Mouse (Mus musculus) kidney, embryonic 14.5 days (tissue): Measurements from ENCODE around the gene Zcchc17. TPM values are rescaled to one million over a fixed set of nuclear protein-coding genes. Genes with fewer than 3 reads are reported as not detected.

Source experiments
- ATAC-seq: fragments of 200-750 bp; cut with Nextera tagmentation; 2 replicates; pipeline ENCODE4 v1.8.0; 2017; ENCODE audit warnings: moderate number of reproducible peaks, mild to moderate bottlenecking, moderate TSS enrichment, moderate library complexity; ENCODE audit not compliant: low FRiP score, low TSS enrichment
- H3K27ac ChIP-seq: fragments of 300-500 bp; sonication (generic); 2 replicates; pipeline ENCODE4 v1.5.1; 2014; ENCODE audit warnings: low read depth, mild to moderate bottlenecking, low read length, moderate library complexity, mixed read lengths
- H3K27me3 ChIP-seq: fragments of 300-500 bp; sonication (generic); 2 replicates; pipeline ENCODE4 v1.6.1; 2014; ENCODE audit warnings: mild to moderate bottlenecking, low read length; ENCODE audit not compliant: control insufficient read depth, insufficient read depth
- H3K36me3 ChIP-seq: fragments of 300-500 bp; sonication (generic); 2 replicates; pipeline ENCODE4 v1.6.1; 2014; ENCODE audit warnings: low read length, mixed read lengths; ENCODE audit not compliant: control insufficient read depth, insufficient read depth
- H3K4me1 ChIP-seq: fragments of 300-500 bp; sonication (generic); 2 replicates; pipeline ENCODE4 v1.6.1; 2014; ENCODE audit warnings: low read length, mixed read lengths; ENCODE audit not compliant: control insufficient read depth, insufficient read depth
- H3K4me2 ChIP-seq: fragments of 300-500 bp; sonication (generic); replicated peaks from 2 replicates; pipeline ENCODE4 v1.6.1; 2014; ENCODE audit warnings: low read depth, mild to moderate bottlenecking, low read length
- H3K4me3 ChIP-seq: fragments of 300-500 bp; sonication (generic); 2 replicates; pipeline ENCODE4 v1.5.1; 2014; ENCODE audit warnings: mild to moderate bottlenecking, low read length
- H3K9ac ChIP-seq: fragments of 300-500 bp; sonication (generic); 2 replicates; pipeline ENCODE4 v1.6.1; 2014; ENCODE audit warnings: low read depth, mild to moderate bottlenecking, low read length, moderate library complexity
- H3K9me3 ChIP-seq: fragments of 300-500 bp; sonication (generic); 2 replicates; pipeline ENCODE4 v1.6.1; 2016; ENCODE audit warnings: low read length; ENCODE audit not compliant: control insufficient read depth
- WGBS: fragments of 180-500 bp; shearing (Covaris S2); extraction: QIAGEN DNeasy Blood & Tissue Kit; methylation state at CpG from one replicate; pipeline ENCODE4 v1.1.7; 2014; 5-methylcytosine and 5-hydroxymethylcytosine counted together
- polyA plus RNA-seq: library from polyadenylated mRNA; unstranded; fragments of >200 nt; fragmentation: Nextera tagmentation; extraction: Ambion mirVana; gene quantifications from 2 replicates; pipeline ENCODE4 v1.2.1, GENCODE M21; 2014

The Zcchc17 gene
- polyA plus RNA-seq, 1 experiment from 2014 or later = 74.2 TPM

DNA sequence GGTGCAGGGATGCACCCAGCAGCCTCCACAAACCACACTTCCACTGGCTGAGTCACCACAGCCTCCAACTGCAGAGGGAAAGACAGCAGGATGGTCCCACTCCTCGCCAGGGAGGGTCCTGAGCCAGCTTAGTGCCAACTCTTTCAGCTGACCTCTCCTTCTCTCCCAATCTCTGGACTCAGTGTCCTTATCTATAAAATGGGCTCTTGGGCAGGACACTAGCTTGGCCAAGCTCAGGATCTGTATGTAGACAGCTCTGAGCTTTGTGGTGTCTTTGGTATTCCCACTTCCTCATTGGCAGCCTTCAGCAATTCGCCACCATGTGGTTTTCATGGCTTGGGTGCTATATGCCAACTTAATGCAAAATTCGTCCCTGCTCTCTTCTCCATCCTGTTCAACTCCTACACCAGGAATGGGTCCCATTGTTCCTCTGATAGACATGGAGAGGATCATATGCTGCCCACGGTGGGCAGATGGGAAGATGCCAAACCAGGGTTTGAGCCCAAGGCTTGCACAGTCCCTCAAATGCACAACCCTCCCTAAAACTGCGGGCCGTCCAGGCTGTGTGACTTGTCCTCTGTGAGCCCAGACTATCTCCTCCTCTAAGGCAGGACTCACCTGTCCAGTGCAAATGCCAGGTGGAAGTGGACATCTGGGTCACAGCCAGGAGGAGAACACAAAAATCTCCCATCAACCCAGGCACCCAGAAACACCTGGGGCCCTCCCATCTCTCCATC, 89.0 kb downstream of the Zcchc17 start:
- H3K4me3 ChIP-seq = no peak overlapping the region
- H3K9me3 ChIP-seq = no peaks in the 10 kb centered on the region
- 85% methylated on average over 6 of the region's 6 CpGs for WGBS
- no peak for ATAC-seq
- no peak overlapping the region for H3K27ac ChIP-seq
- H3K36me3 ChIP-seq = no peaks in the 10 kb centered on the region
- no peak overlapping the region for H3K4me2 ChIP-seq
- 0 out of 2 replicates have a peak, but pooled peaks cover 10% of the 10 kb centered on the region for H3K4me1 ChIP-seq
- no peak overlapping the region for H3K9ac ChIP-seq
- H3K27me3 ChIP-seq = peaks cover 7% of the 10 kb centered on the region

DNA sequence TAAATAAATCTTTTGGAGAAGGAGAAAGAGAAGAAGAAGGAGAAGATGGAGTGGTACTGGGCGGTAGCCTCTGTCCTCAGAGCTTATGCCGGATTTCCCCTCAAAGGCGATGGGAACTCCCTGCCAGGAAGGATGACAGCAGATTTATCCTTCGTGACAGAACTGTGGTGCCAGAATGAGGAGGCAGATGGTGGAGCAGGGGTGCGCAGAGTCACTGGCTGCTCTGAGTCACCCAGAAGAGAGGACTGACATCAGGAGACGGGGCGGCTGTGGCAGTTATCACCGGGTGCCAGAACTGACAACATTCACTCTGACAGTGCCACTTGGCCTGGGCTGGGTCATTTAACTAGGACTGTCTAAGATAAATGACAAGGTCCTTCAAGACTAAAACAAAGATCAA, 89.7 kb downstream of the Zcchc17 start:
- Histone ChIP-seq H3K27me3 (peaks cover under 1% of the 10 kb centered on the region), H3K4me2 (no peak overlapping the region), H3K9ac (no peak overlapping the region), H3K4me1 (0 out of 2 replicates have a peak, but pooled peaks cover 10% of the 10 kb centered on the region), H3K36me3 (no peaks in the 10 kb centered on the region), H3K4me3 (no peak overlapping the region), H3K27ac (no peak overlapping the region), H3K9me3 (no peaks in the 10 kb centered on the region)
- 84% methylated on average over 8 of the region's 8 CpGs for WGBS
- ATAC-seq = no peak

- peaks cover 15% of the 10 kb centered on the region for H3K4me1 ChIP-seq
- no peak overlapping the region for H3K9ac ChIP-seq
- H3K27ac ChIP-seq = no peak overlapping the region
- no peaks in the 10 kb centered on the region for H3K36me3 ChIP-seq
- 89% methylated on average over 10 of the region's 10 CpGs for WGBS
- no peaks in the 10 kb centered on the region for H3K9me3 ChIP-seq
- H3K4me2 ChIP-seq = no peak overlapping the region
- H3K4me3 ChIP-seq = no peak overlapping the region
- no peaks in the 10 kb centered on the region for H3K27me3 ChIP-seq
- ATAC-seq = no peak
Measured at GRCm38 (mm10) chr4:130268736-130269135, 91.0 kb downstream of the Zcchc17 start.

- 0 out of 2 replicates have a peak, but pooled peaks cover 1% of the 10 kb centered on the region for H3K36me3 ChIP-seq
- peaks cover 12% of the 10 kb centered on the region for H3K4me1 ChIP-seq
- WGBS = 79% methylated on average over 7 of the region's 7 CpGs
- no peak overlapping the region for H3K27ac ChIP-seq
- no peaks in the 10 kb centered on the region for H3K9me3 ChIP-seq
- no peak for ATAC-seq
- H3K4me3 ChIP-seq = no peak overlapping the region
- no peak overlapping the region for H3K4me2 ChIP-seq
- no peaks in the 10 kb centered on the region for H3K27me3 ChIP-seq
- no peak overlapping the region for H3K9ac ChIP-seq
Measured at GRCm38 (mm10) chr4:130267069-130267468, 92.7 kb downstream of the Zcchc17 start.

DNA sequence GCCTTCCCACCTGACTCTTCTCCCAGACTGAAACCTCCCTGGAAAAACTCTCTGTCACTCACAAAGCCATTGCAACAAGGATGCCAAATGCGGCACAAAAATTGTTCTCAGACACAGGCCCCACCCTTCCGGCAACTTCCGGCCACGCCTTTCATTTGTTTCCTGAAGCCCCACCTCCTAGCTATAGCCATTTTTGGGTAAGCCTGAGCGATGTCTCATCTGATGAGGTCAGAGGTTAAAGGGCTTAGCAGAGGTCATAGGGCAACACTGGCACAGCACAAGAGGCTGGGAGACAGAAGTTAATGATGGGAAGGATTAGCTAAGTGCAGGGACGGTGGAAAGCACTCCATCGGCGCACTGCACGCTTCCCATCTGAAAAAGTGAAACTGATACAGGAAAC, 93.1 kb downstream of the Zcchc17 start:
- H3K4me2 ChIP-seq = 0 out of 2 replicates have a peak overlapping the region, but pooled peaks have one; percentile 8
- H3K9ac ChIP-seq = no peak overlapping the region
- 0 out of 2 replicates have a peak, but pooled peaks cover 2% of the 10 kb centered on the region for H3K36me3 ChIP-seq
- WGBS = 54% methylated on average over 9 of the region's 9 CpGs
- H3K4me1 ChIP-seq = peaks cover 12% of the 10 kb centered on the region
- no peaks in the 10 kb centered on the region for H3K27me3 ChIP-seq
- no peak overlapping the region for H3K4me3 ChIP-seq
- H3K27ac ChIP-seq = no peak overlapping the region
- no peak for ATAC-seq
- no peaks in the 10 kb centered on the region for H3K9me3 ChIP-seq

Other genes with a start within 250 kb of the Zcchc17 start
- not detected in 2 replicates for gene Hcrtr1, start 220.6 kb downstream of the Zcchc17 start, polyA plus RNA-seq
- gene Tinagl1, start 184.8 kb downstream of the Zcchc17 start, polyA plus RNA-seq = 20.9 and 26.1 TPM in 2 replicates
- gene Gm853, start 137.5 kb downstream of the Zcchc17 start, polyA plus RNA-seq = not detected in 2 replicates
- gene Serinc2, start 80.7 kb downstream of the Zcchc17 start, polyA plus RNA-seq = 42.7 and 44.9 TPM in 2 replicates
- gene Fabp3, start 51.3 kb downstream of the Zcchc17 start, polyA plus RNA-seq = 15.7 and 16.0 TPM in 2 replicates
- gene Gm10570, start 51.3 kb downstream of the Zcchc17 start, polyA plus RNA-seq = not detected in 2 replicates
- gene Snrnp40, start 189 bp upstream of the Zcchc17 start, polyA plus RNA-seq = 186 and 189 TPM in 2 replicates
- gene Nkain1, start 214.2 kb upstream of the Zcchc17 start, polyA plus RNA-seq = 6.7 and 17.2 TPM in 2 replicates